Mouse (Mus musculus) thymus, adult 18-20 months (tissue): ENCODE measurements around the gene Cavin1.
A peak's percentile ranks its signal among the peaks of the same experiment; 100 is the strongest.
"Not testable (repeated sequence)": the region's sequence is repeated elsewhere in the genome, so short reads cannot be mapped to it uniquely, and the experiment has no call there.

Experiments used
- DNase-seq, 2 experiments: peaks; one replicate each; pipeline ENCODE4 v3.0.0; 2022; ENCODE audit warnings: mixed read lengths in 2 of 2

The Cavin1 gene

DNA sequence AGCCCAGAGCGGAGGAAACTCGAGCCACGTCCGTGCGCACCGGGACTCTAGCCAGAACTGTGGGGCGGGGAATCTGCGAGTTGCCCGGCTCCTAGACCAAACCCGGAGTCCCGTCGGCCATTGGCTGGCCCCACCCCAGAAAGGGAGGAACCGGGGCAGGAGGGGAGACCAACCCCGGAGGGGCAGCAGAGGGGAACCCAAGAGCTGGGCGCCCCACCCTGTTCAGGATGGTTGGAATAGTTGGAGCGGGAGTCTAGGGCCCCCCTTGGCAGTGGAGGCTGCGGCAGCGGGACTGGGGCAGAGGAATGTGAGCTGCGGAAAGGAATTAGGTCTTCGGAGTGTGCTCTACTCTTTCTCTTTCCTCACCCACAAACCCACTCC, at the start of gene Cavin1:
TSS of gene Cavin1 (minus strand) at position 331 of the 381 bp plus-strand sequence.
- DNase-seq, result peak in 1 of 2 experiments; percentile 48

GRCm38 (mm10) chr11:101011641-101012040, 41.0 kb upstream of the Cavin1 start:
- no peak for DNase-seq

DNA sequence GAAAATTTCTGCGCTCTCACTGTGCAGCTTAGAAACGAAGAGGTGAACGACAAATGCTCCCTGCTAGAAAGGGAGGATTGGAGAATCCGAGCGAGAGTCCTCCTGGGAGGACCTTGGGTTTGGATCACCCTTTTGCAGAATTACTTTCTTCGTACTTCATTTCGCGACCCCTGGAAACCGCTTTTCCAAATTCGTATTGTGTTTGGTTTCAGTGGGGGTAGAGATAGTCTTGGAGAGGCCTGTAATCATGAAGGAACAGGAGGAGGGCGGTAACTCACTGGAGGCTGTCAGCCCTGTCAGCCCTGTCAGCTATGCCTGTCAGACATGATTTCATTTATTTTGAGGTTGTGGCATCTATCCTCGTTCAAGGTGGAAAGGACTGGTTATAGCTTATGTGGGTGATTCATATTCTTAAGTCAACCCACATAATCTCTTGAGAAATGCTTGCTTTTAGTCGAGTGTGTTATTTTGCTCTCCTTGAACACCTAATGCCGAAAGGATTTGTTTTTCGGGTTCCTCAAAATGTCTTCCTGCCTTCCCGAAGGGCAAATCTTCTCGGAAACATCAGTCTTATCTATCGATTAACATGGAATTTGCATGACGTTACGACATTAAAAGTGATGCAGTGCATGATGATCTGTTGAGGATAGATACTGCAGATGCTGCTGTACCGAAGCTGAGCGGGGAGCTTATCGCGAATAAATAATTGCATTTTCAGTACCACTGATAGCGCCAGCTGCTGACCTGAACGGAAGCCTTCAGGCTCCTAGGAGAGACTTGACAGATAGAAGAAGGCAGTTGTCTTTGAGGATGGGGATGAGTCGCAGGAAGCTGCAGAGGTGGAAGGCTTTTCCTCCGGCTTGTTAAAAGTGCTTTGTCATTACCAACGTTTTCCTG, 39.4 kb upstream of the Cavin1 start:
- no peak for DNase-seq

GRCm38 (mm10) chr11:101009046-101009887, 38.6 kb upstream of the Cavin1 start, which contains the start of gene Atp6v0a1:
Gene Atp6v0a1, plus strand, starts transcription at chr11:101009452.
- DNase-seq, result peak; percentile 93 to 95

- peak in 1 of 2 experiments; percentile 46 for DNase-seq
These were observed 37.7 kb upstream of the Cavin1 start for GRCm38 (mm10) chr11:101008206-101009045.

- no peak for DNase-seq
These were observed 32.5 kb upstream of the Cavin1 start for GRCm38 (mm10) chr11:101003025-101003685.

DNA sequence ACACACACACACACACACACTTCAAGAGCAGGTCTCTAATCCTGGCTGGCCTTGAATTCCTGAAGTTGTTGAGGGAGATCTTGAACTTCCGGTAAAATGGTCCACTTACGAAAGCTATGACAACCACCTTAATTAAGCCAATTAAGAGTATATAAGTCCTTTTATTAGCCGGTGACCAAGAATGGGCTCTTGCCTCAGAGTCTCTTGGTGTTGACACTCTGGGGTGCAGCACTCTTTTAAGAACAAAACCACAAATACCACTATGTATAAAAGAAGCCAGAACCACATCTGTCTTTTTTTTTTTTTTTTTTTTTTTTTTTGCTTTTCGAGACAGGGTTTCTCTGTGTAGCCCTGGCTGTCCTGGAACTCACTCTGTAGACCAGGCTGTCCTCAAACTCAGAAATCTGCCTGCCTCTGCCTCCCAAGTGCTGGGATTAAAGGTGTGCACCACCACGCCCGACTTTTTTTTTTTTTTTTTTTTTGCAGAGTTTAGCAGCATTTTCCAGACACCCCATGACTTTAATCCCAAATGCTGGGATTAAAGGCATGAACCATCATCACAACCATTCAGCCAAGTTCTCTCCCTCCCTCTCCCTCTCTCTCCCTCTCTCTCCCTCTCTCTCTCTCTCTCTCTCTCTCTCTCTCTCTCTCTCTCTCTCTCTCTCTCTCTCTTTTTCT, 31.3 kb upstream of the Cavin1 start:
- DNase-seq, result not testable (repeated sequence)

- no peak for DNase-seq
These were observed 28.6 kb upstream of the Cavin1 start for GRCm38 (mm10) chr11:100999254-100999653.

- no peak for DNase-seq
These were observed 28.1 kb upstream of the Cavin1 start for GRCm38 (mm10) chr11:100998836-100999235.

DNA sequence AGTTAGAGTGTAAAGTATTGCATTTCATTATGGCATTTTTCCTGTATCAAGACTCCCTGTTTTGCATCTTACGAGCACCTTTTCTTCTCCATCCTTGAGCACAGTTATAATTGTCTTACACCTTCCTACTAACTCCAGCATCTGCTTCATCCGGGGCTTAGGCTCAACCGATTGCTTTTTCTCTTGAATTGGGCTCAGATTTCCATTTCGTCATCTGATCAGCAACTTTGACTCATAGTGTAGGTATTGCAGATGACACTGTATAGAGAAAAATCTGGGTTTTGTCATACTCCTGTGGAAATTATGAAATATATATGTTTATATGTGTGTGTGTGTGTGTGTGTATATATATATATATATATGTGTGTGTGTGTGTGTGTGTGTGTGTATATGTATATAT, 25.8 kb upstream of the Cavin1 start:
- no peak for DNase-seq

GRCm38 (mm10) chr11:100994655-100995054, 24.0 kb upstream of the Cavin1 start:
- DNase-seq, result no peak

DNA sequence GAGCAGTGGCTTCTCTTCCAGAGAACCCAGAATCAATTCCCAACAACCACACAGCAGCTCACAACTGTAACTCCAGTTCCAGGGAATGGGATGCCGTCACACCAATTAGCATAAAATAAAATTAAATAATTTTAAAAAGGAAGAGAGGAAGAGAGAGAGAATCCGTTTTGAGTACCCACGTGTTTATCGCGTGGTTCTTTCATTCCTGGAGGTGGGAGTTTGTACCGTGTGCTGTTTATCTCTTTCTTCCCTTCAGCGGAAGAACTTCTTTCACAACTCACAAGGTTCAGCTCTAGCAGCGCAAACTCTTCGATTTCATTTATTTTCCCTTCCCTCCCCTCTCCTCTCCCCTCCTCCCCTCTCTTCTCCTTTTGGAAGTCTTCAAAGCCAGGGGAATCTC, 23.5 kb upstream of the Cavin1 start:
- DNase-seq, result no peak

DNA sequence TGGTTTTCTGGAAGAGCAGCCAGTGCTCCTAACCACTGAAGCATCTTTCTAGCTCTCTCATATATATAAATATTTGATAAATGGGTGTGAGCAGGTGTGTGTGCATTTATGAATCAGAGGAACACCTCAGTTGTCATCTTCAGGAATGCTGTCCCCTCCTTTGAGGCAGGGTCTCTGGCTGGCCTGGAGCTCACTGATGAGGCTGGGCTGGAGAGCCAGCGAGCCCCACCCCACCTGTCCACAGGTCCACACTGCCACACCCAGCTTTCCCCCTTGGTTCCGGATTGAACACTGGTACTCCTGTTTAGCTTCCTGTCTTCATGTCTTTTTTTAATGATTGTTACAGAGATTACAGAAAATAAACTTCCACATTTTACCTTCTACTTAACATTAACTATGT, 22.8 kb upstream of the Cavin1 start:
- no peak for DNase-seq

- DNase-seq, result no peak
These were observed 20.4 kb upstream of the Cavin1 start for GRCm38 (mm10) chr11:100991027-100991534.

DNA sequence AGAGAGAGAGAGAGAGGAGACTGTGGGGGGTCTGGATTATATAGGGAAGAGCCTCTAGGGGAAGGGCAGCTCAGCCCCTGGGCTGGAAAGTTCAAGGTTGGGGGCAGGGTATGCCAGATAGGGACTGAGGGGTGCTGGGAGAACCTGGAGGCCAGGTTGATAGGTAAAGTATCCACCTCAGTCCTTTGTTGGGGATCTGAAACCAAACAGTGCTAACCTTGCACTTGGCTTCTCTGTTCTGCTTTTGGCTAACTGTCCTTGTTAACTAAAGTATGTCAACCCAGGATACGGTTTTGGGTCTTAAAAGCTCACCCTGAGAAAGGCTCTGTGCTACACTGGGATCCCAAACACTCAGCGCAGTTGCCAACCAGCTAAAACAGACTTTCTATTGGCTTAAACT, 19.0 kb upstream of the Cavin1 start:
- DNase-seq, result no peak

DNA sequence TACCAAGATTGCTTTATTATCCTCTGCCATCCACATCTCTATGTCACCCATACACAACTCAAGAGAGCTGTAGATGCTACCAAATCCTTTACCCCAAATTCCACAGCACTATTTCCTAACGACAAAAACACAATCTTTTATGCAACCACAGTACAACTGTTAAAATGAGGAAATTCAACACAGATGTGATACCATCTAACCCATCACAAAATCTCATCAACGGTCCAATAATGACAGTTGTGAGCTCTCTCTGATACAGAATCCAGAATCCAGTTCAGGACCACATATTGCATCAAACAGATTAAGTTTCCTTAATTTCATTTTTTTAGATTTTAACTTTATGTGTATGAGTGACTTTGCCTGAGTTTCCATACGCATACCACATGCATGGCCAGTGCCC, 18.0 kb upstream of the Cavin1 start:
- DNase-seq, result no peak

GRCm38 (mm10) chr11:100985607-100986006, 14.9 kb upstream of the Cavin1 start:
- no peak for DNase-seq

DNA sequence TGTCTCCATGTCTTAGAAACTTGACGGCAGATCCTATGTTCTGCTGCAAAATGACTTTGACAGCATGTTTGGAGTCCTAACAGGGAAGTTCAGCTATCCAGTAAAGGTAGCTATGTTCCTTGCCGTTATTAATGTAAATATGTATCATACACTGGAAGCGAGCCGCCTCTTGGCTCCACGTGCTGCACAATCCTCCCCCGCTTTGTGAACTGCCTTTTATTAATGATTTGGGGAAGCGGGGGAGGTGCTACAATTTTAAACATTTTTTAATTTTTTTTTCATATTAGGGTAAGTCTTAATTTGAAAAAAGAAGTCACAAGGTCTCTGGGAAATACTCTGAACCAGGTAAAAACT, 13.1 kb upstream of the Cavin1 start:
- no peak for DNase-seq

DNA sequence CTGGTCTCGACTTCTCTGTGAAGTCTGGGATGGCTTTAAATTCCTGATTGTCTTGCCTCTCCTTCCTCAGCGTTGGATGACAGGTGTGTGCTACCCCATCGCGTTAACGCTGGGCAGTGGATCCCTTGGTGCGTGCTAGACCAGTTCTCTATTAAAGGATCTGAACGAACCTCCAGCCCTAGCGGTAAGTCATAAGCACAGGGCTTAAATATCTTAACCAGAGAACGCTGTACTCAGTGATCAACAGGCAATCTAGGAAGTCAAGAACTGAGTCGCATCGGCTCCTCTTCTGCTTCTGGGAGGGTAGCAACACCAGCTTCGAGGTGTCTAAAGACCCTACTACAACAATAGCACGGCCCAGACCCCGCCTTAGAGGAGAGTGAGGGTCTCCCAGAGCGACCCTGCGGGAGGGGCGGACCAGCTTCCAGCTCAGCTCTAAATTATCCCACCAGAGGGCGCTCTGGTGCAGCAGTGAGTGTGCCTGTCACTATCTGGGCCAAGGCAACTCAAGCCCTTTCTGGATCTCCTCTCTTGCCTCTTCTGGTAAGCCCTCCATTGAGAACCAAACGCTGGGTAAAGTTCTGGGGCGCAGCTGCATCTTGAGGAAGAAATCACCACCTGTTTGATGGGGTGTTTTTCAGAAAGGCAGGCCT, 12.6 kb upstream of the Cavin1 start:
- DNase-seq, result peak in 1 of 2 experiments; percentile 51

DNA sequence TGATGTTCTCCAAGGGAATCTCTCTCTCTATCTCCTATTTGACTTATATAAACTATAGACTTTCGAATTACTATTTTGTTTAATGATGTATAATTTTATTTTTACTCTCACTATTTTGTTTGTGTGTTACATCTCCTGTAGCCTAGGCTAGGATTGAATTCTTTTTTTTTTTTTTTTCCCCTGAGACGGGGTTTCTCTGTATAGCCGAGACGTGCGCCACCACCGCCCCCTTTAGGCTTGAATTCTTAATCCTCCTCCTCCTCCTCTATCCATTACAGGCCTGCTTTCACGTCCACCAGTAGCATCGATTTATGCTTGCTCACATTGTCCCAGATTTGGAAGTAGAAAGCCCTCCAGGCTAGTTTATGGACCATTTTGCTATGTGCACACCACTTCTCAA, 11.4 kb upstream of the Cavin1 start:
- no peak for DNase-seq

- no peak for DNase-seq
These were observed 10.5 kb upstream of the Cavin1 start for GRCm38 (mm10) chr11:100981236-100981635.
